ENCODE assay signal across 30 mouse cellular contexts in genomic region chr2:121088507-121088906, GRCm38 (mm10). TPM values are rescaled to one million over a fixed set of nuclear protein-coding genes. Genes with fewer than 3 reads are reported as not detected.
DNase-seq lines count a peak whose midpoint lies in the region; ATAC-seq and TF ChIP-seq lines count a peak whose summit lies in the region.
"Had no signal": no experiment of that assay in that cellular context is flagged by ENCODE, and none has a peak within 500 bp of the region (broad histone marks: within the 10 kb centered on the region; RNA-seq: fewer than 3 reads in every experiment).

No protein-coding gene starts in this region.

- no peak for DNase-seq in kidney, postnatal 0 days (ENCODE audit: low spot score)
- no peak for DNase-seq in kidney, adult 18-20 months
- peak; percentile 34 for DNase-seq in MEL (ENCODE audit: low read depth, low spot score)
- DNase-seq in liver, postnatal 0 days, result no peak
- DNase-seq in left cerebral cortex, adult 2 months (ENCODE audit: extremely low spot score in 1 of 2, low spot score in 2 of 2), result no peak
- no peak for DNase-seq in embryonic facial prominence, embryonic 10.5 days (ENCODE audit: low spot score)
- DNase-seq: adrenal gland, postnatal 14 days; cerebellum, postnatal 10 days; heart, postnatal 14 days; kidney, adult 2 months; kidney, postnatal 10 days; layer of hippocampus, postnatal 36 days; lung, adult 18-20 months; lung, postnatal 14 days; thymus, adult 18-20 months; thymus, postnatal 36 days had no signal

- TF ChIP-seq EP300 in MEL (IDR thresholded peaks at IDR 0.05; ENCODE audit: low read depth in 1 of 2, low read length in 2 of 2), result no peak
- TF ChIP-seq EP300 in liver, postnatal 0 days (IDR thresholded peaks at IDR 0.05; ENCODE audit: low read depth), result no peak

- ATAC-seq in kidney, postnatal 0 days (replicated peaks; ENCODE audit: low FRiP score, low read depth), result no peak
- ATAC-seq in liver, postnatal 0 days, result no peak

- no peaks in the 10 kb centered on the region for H3K36me3 ChIP-seq in kidney, postnatal 0 days (ENCODE audit: insufficient read depth, low read length)
- H3K36me3 ChIP-seq in E14TG2a.4 (ENCODE audit: insufficient read depth, low read length) (no peaks in the 10 kb centered on the region), MEL (ENCODE audit: control insufficient read depth in 1 of 2, insufficient read depth in 2 of 2, low read length in 2 of 2) (no peaks in the 10 kb centered on the region)
- no peaks in the 10 kb centered on the region for H3K36me3 ChIP-seq in liver, postnatal 0 days (replicated peaks; ENCODE audit: insufficient read depth, low read length)
- H3K36me3 ChIP-seq in embryonic facial prominence, embryonic 10.5 days (replicated peaks), result no peaks in the 10 kb centered on the region
- H3K36me3 ChIP-seq: embryonic facial prominence, embryonic 12.5 days; forebrain, embryonic 12.5 days; heart, embryonic 13.5 days; hindbrain, embryonic 12.5 days; midbrain, embryonic 12.5 days; stomach, embryonic 15.5 days had no signal

- no peaks in the 10 kb centered on the region for H3K9me3 ChIP-seq in kidney, postnatal 0 days (replicated peaks; ENCODE audit: low read length)
- H3K9me3 ChIP-seq in E14TG2a.4 (ENCODE audit: low read length) (no peaks in the 10 kb centered on the region), MEL (replicated peaks; ENCODE audit: insufficient read depth, low read length) (no peaks in the 10 kb centered on the region)
- H3K9me3 ChIP-seq in liver, postnatal 0 days (ENCODE audit: low read length), result no peaks in the 10 kb centered on the region
- no peaks in the 10 kb centered on the region for H3K9me3 ChIP-seq in embryonic facial prominence, embryonic 10.5 days
- H3K9me3 ChIP-seq: embryonic facial prominence, embryonic 12.5 days; forebrain, embryonic 12.5 days; heart, embryonic 13.5 days; hindbrain, embryonic 12.5 days; midbrain, embryonic 12.5 days; stomach, embryonic 15.5 days had no signal

- H3K4me2 ChIP-seq in kidney, postnatal 0 days (ENCODE audit: low read length), result no peak overlapping the region
- no peak overlapping the region for H3K4me2 ChIP-seq in liver, postnatal 0 days (ENCODE audit: low read depth, low read length)
- H3K4me2 ChIP-seq: embryonic facial prominence, embryonic 12.5 days; forebrain, embryonic 12.5 days; heart, embryonic 13.5 days; hindbrain, embryonic 12.5 days; midbrain, embryonic 12.5 days; stomach, embryonic 15.5 days had no signal

- H3K79me2 ChIP-seq in MEL (ENCODE audit: control insufficient read depth, insufficient read depth, low read length, poor library complexity), result no peaks in the 10 kb centered on the region

- no peak overlapping the region for H3K4me3 ChIP-seq in kidney, postnatal 0 days (replicated peaks; ENCODE audit: low read depth, low read length)
- no peak overlapping the region for H3K4me3 ChIP-seq in E14TG2a.4 (replicated peaks; ENCODE audit: low read length)
- H3K4me3 ChIP-seq in MEL (ENCODE audit: control insufficient read depth in 1 of 2, insufficient read depth in 1 of 2, low read depth in 2 of 2, low read length in 2 of 2), result no peak overlapping the region
- H3K4me3 ChIP-seq in liver, postnatal 0 days (ENCODE audit: low read depth, low read length), result no peak overlapping the region
- no peak overlapping the region for H3K4me3 ChIP-seq in left cerebral cortex, adult 2 months
- no peak overlapping the region for H3K4me3 ChIP-seq in embryonic facial prominence, embryonic 10.5 days
- H3K4me3 ChIP-seq: embryonic facial prominence, embryonic 12.5 days; forebrain, embryonic 12.5 days; heart, embryonic 13.5 days; hindbrain, embryonic 12.5 days; midbrain, embryonic 12.5 days; stomach, embryonic 15.5 days had no signal

- no peak overlapping the region for H3K27ac ChIP-seq in kidney, postnatal 0 days
- H3K27ac ChIP-seq in MEL (ENCODE audit: control insufficient read depth, low read depth, low read length), result no peak overlapping the region
- no peak overlapping the region for H3K27ac ChIP-seq in liver, postnatal 0 days (ENCODE audit: low read depth)
- H3K27ac ChIP-seq in left cerebral cortex, adult 2 months, result no peak overlapping the region
- no peak overlapping the region for H3K27ac ChIP-seq in embryonic facial prominence, embryonic 10.5 days (replicated peaks)
- H3K27ac ChIP-seq: embryonic facial prominence, embryonic 12.5 days; forebrain, embryonic 12.5 days; heart, embryonic 13.5 days; hindbrain, embryonic 12.5 days; midbrain, embryonic 12.5 days; stomach, embryonic 15.5 days had no signal

- H3K9ac ChIP-seq in kidney, postnatal 0 days (ENCODE audit: low read depth, low read length), result no peak overlapping the region
- no peak overlapping the region for H3K9ac ChIP-seq in MEL (ENCODE audit: control insufficient read depth, low read depth, low read length, poor library complexity, severe bottlenecking)
- H3K9ac ChIP-seq in liver, postnatal 0 days (replicated peaks), result no peak overlapping the region
- H3K9ac ChIP-seq: embryonic facial prominence, embryonic 12.5 days; forebrain, embryonic 12.5 days; heart, embryonic 13.5 days; hindbrain, embryonic 12.5 days; midbrain, embryonic 12.5 days; stomach, embryonic 15.5 days had no signal

- TF ChIP-seq POLR2A in MEL (IDR thresholded peaks at IDR 0.05; ENCODE audit: control insufficient read depth in 1 of 2, insufficient read depth in 1 of 2, low read depth in 1 of 2, low read length in 2 of 2, poor library complexity in 1 of 2), result no peak

- no peaks in the 10 kb centered on the region for H3K27me3 ChIP-seq in kidney, postnatal 0 days (ENCODE audit: insufficient read depth, low read length)
- no peaks in the 10 kb centered on the region for H3K27me3 ChIP-seq in E14TG2a.4 (ENCODE audit: insufficient read depth, low read length)
- peaks cover 0 to 6% of the 10 kb centered on the region in 2 experiments; a peak in 1 of 4 replicates for H3K27me3 ChIP-seq in MEL (ENCODE audit: control insufficient read depth in 1 of 2, insufficient read depth in 2 of 2, low read length in 2 of 2)
- H3K27me3 ChIP-seq in liver, postnatal 0 days (ENCODE audit: insufficient read depth, low read length), result no peaks in the 10 kb centered on the region
- H3K27me3 ChIP-seq in embryonic facial prominence, embryonic 10.5 days (replicated peaks; ENCODE audit: low read depth, poor library complexity, severe bottlenecking), result no peaks in the 10 kb centered on the region
- H3K27me3 ChIP-seq: embryonic facial prominence, embryonic 12.5 days; forebrain, embryonic 12.5 days; hindbrain, embryonic 12.5 days; midbrain, embryonic 12.5 days; stomach, embryonic 15.5 days had no signal

- WGBS in kidney, postnatal 0 days, result 92% methylated on average over 3 of the region's 3 CpGs
- WGBS in liver, postnatal 0 days (ENCODE audit: insufficient replicate concordance), result 83% methylated on average over 3 of the region's 3 CpGs
- WGBS in embryonic facial prominence, embryonic 10.5 days, result 92% methylated on average over 3 of the region's 3 CpGs

- H3K4me1 ChIP-seq in kidney, postnatal 0 days (replicated peaks; ENCODE audit: insufficient read depth, low read length), result peaks cover 5% of the 10 kb centered on the region; the same call in 1 of the 2 replicates
- H3K4me1 ChIP-seq in E14TG2a.4 (replicated peaks; ENCODE audit: low read depth, low read length) (no peaks in the 10 kb centered on the region), MEL (ENCODE audit: control insufficient read depth in 1 of 2, insufficient read depth in 2 of 2, low read length in 2 of 2) (no peaks in the 10 kb centered on the region)
- H3K4me1 ChIP-seq in liver, postnatal 0 days (ENCODE audit: insufficient read depth), result no peaks in the 10 kb centered on the region
- peaks cover 3% of the 10 kb centered on the region; the same call in 1 of the 2 replicates for H3K4me1 ChIP-seq in embryonic facial prominence, embryonic 10.5 days
- H3K4me1 ChIP-seq: embryonic facial prominence, embryonic 12.5 days; forebrain, embryonic 12.5 days; hindbrain, embryonic 12.5 days; midbrain, embryonic 12.5 days had no signal

- TF ChIP-seq CTCF in kidney, postnatal 0 days (IDR thresholded peaks at IDR 0.05; ENCODE audit: low read depth), result peak; percentile 15; the same call in 1 of the 2 replicates
- TF ChIP-seq CTCF in E14TG2a.4 (conservative IDR thresholded peaks at IDR 0.05; ENCODE audit: low read length) (peak; percentile 62), MEL (IDR thresholded peaks at IDR 0.05 in 2 of 3, conservative IDR thresholded peaks at IDR 0.05 in 1 of 3; ENCODE audit: control insufficient read depth in 1 of 3, insufficient read depth in 1 of 3, low read depth in 2 of 3, low read length in 3 of 3, poor library complexity in 1 of 3, severe bottlenecking in 1 of 3) (peak; percentile 39 to 53 (median 48))
- peak; percentile 48 for TF ChIP-seq CTCF in liver, postnatal 0 days (IDR thresholded peaks at IDR 0.05; ENCODE audit: low read depth)
- no peak; the same call in none of the 2 replicates for TF ChIP-seq CTCF in left cerebral cortex, adult 2 months (IDR thresholded peaks at IDR 0.05)

- intact Hi-C loops in left cerebral cortex, adult 2 months (cut with DNase I), result no loop called here

- TF ChIP-seq RAD21 in MEL (IDR thresholded peaks at IDR 0.05; ENCODE audit: low read depth, low read length), result peak; percentile 50

RNA-seq across cellular contexts. Expression of gene Tgm5, which starts 2.9 kb away (rescaled TPM):
- 0.31 and 0.76 TPM in 2 replicates for polyA plus RNA-seq in kidney, postnatal 0 days (2015; fragmentation: Nextera tagmentation; extraction: Ambion mirVana)
- not detected in 2 replicates for total RNA-seq in MEL (2012; rRNA removed)
- not detected for polyA plus RNA-seq in MEL (2012; ENCODE audit: insufficient read depth in 1 of 2, insufficient read length in 2 of 2, low read depth in 1 of 2, low replicate concordance in 2 of 2, missing spikeins in 1 of 2)
- not detected in 2 replicates for polyA plus RNA-seq in liver, postnatal 0 days (2015; fragmentation: Nextera tagmentation; extraction: Ambion mirVana)
- not detected for total RNA-seq in left cerebral cortex, adult 2 months (2021)
- not detected in 2 replicates for polyA plus RNA-seq in embryonic facial prominence, embryonic 10.5 days (2016; fragmentation: Nextera tagmentation; extraction: Ambion mirVana)
- total RNA-seq: adrenal gland, postnatal 14 days; granulocyte monocyte progenitor cell, adult 5-6 weeks; heart, postnatal 14 days; layer of hippocampus, adult 18-20 months; layer of hippocampus, postnatal 36 days; left cerebral cortex, postnatal 36 days; megakaryocyte, adult 5-6 weeks; monocyte, adult 5-6 weeks; neutrophil, adult 5-6 weeks had no signal
- polyA plus RNA-seq: embryonic facial prominence, embryonic 12.5 days; forebrain, embryonic 12.5 days; hindbrain, embryonic 12.5 days; midbrain, embryonic 12.5 days had no signal

RNA-seq across cellular contexts. Expression of gene Tgm7, which starts 21.1 kb away (rescaled TPM):
- 0.43 and 0.66 TPM in 2 replicates for polyA plus RNA-seq in kidney, postnatal 0 days (2015; fragmentation: Nextera tagmentation; extraction: Ambion mirVana)
- not detected in 2 replicates for total RNA-seq in MEL (2012; rRNA removed)
- polyA plus RNA-seq in MEL (2012; ENCODE audit: insufficient read depth in 1 of 2, insufficient read length in 2 of 2, low read depth in 1 of 2, low replicate concordance in 2 of 2, missing spikeins in 1 of 2), result not detected
- not detected in 2 replicates for polyA plus RNA-seq in liver, postnatal 0 days (2015; fragmentation: Nextera tagmentation; extraction: Ambion mirVana)
- under 1 TPM in 1 of 2 experiments, not detected in 1; 0.16 TPM for total RNA-seq in left cerebral cortex, adult 2 months (2021)
- polyA plus RNA-seq in embryonic facial prominence, embryonic 10.5 days (2016; fragmentation: Nextera tagmentation; extraction: Ambion mirVana), result not detected in 2 replicates
- total RNA-seq: adrenal gland, postnatal 14 days; gastrocnemius, adult 8-10 months; granulocyte monocyte progenitor cell, adult 5-6 weeks; heart, postnatal 14 days; megakaryocyte, adult 5-6 weeks; monocyte, adult 5-6 weeks; neutrophil, adult 5-6 weeks had no signal
- polyA plus RNA-seq: embryonic facial prominence, embryonic 12.5 days; forebrain, embryonic 12.5 days; heart, embryonic 13.5 days; hindbrain, embryonic 12.5 days; midbrain, embryonic 12.5 days had no signal

RNA-seq across cellular contexts. Expression of gene Epb42, which starts 51.6 kb away (rescaled TPM):
- polyA plus RNA-seq in kidney, postnatal 0 days (2015; fragmentation: Nextera tagmentation; extraction: Ambion mirVana), result 2.1 TPM in 2 replicates
- 0.69 and 2.9 TPM in 2 replicates for total RNA-seq in MEL (2012; rRNA removed)
- 1 to 10 TPM in 1 of 2 experiments, not detected in 1; 2.3 TPM for polyA plus RNA-seq in MEL (2012; ENCODE audit: insufficient read depth in 1 of 2, insufficient read length in 2 of 2, low read depth in 1 of 2, low replicate concordance in 2 of 2, missing spikeins in 1 of 2)
- 49.1 and 54.9 TPM in 2 replicates for polyA plus RNA-seq in liver, postnatal 0 days (2015; fragmentation: Nextera tagmentation; extraction: Ambion mirVana)
- total RNA-seq in left cerebral cortex, adult 2 months (2021), result not detected
- 5.1 and 5.3 TPM in 2 replicates for polyA plus RNA-seq in embryonic facial prominence, embryonic 10.5 days (2016; fragmentation: Nextera tagmentation; extraction: Ambion mirVana)
- total RNA-seq: gastrocnemius, adult 8-10 months; granulocyte monocyte progenitor cell, adult 5-6 weeks; layer of hippocampus, adult 18-20 months; layer of hippocampus, postnatal 36 days; left cerebral cortex, postnatal 36 days had no signal

RNA-seq across cellular contexts. Expression of gene Adal, which starts 51.7 kb away (rescaled TPM):
- 21.1 and 21.2 TPM in 2 replicates for polyA plus RNA-seq in kidney, postnatal 0 days (2015; fragmentation: Nextera tagmentation; extraction: Ambion mirVana)
- 9.3 and 10.8 TPM in 2 replicates for total RNA-seq in MEL (2012; rRNA removed)
- polyA plus RNA-seq in MEL (2012; ENCODE audit: insufficient read depth in 1 of 2, insufficient read length in 2 of 2, low read depth in 1 of 2, low replicate concordance in 2 of 2, missing spikeins in 1 of 2), result 100 to 1,000 TPM in 1 of 2 experiments, 10 to 100 TPM in 1; 12.1 to 101 TPM
- 5.5 and 7.3 TPM in 2 replicates for polyA plus RNA-seq in liver, postnatal 0 days (2015; fragmentation: Nextera tagmentation; extraction: Ambion mirVana)
- total RNA-seq in left cerebral cortex, adult 2 months (2021), result 10 to 100 TPM; 18.2 to 19.9 TPM
- polyA plus RNA-seq in embryonic facial prominence, embryonic 10.5 days (2016; fragmentation: Nextera tagmentation; extraction: Ambion mirVana), result 19.7 and 22.4 TPM in 2 replicates

RNA-seq across cellular contexts. Expression of gene Lcmt2, which starts 51.9 kb away (rescaled TPM):
- polyA plus RNA-seq in kidney, postnatal 0 days (2015; fragmentation: Nextera tagmentation; extraction: Ambion mirVana), result 26.7 and 28.4 TPM in 2 replicates
- total RNA-seq in MEL (2012; rRNA removed), result 9.4 and 13.2 TPM in 2 replicates
- polyA plus RNA-seq in MEL (2012; ENCODE audit: insufficient read depth in 1 of 2, insufficient read length in 2 of 2, low read depth in 1 of 2, low replicate concordance in 2 of 2, missing spikeins in 1 of 2), result 10 to 100 TPM in 1 of 2 experiments, not detected in 1; 12.9 TPM
- 10.0 and 10.2 TPM in 2 replicates for polyA plus RNA-seq in liver, postnatal 0 days (2015; fragmentation: Nextera tagmentation; extraction: Ambion mirVana)
- total RNA-seq in left cerebral cortex, adult 2 months (2021), result 1 to 10 TPM; 6.5 to 7.7 TPM
- polyA plus RNA-seq in embryonic facial prominence, embryonic 10.5 days (2016; fragmentation: Nextera tagmentation; extraction: Ambion mirVana), result 21.5 and 22.5 TPM in 2 replicates
